Comparison of ENCODE assay signal across 10 mouse cellular contexts in genomic region chr1:88478205-88478604, GRCm38 (mm10). TPM values are rescaled to one million over a fixed set of nuclear protein-coding genes. Genes with fewer than 3 reads are reported as not detected.
DNase-seq lines count a peak whose midpoint lies in the region; ATAC-seq lines count a peak whose summit lies in the region.
"Had no signal": no experiment of that assay in that cellular context is flagged by ENCODE, and none has a peak within 500 bp of the region (broad histone marks: within the 10 kb centered on the region; RNA-seq: fewer than 3 reads in every experiment).

No protein-coding gene starts in this region.

- H3K9me3 ChIP-seq in kidney, embryonic 16.5 days (ENCODE audit: low read length) = no peaks in the 10 kb centered on the region
- H3K9me3 ChIP-seq in hindbrain, embryonic 16.5 days (ENCODE audit: control insufficient read depth, low read length) = no peaks in the 10 kb centered on the region
- H3K9me3 ChIP-seq: liver, embryonic 13.5 days had no signal

- no peak overlapping the region for H3K9ac ChIP-seq in kidney, embryonic 16.5 days (replicated peaks; ENCODE audit: low read length)
- H3K9ac ChIP-seq in hindbrain, embryonic 16.5 days (ENCODE audit: low read depth, low read length) = no peak overlapping the region
- H3K9ac ChIP-seq: liver, embryonic 13.5 days had no signal

- peak overlapping the region; percentile 27; the same call in 1 of the 2 replicates for H3K27ac ChIP-seq in kidney, embryonic 16.5 days (ENCODE audit: low read length)
- H3K27ac ChIP-seq in hindbrain, embryonic 16.5 days (ENCODE audit: low read depth, low read length) = no peak overlapping the region
- H3K27ac ChIP-seq: liver, embryonic 13.5 days had no signal

- H3K36me3 ChIP-seq in kidney, embryonic 16.5 days (ENCODE audit: insufficient read depth, low read length) = no peaks in the 10 kb centered on the region
- no peaks in the 10 kb centered on the region for H3K36me3 ChIP-seq in hindbrain, embryonic 16.5 days (ENCODE audit: control insufficient read depth, insufficient read depth, low read length)
- H3K36me3 ChIP-seq: liver, embryonic 13.5 days had no signal

- peaks cover 50% of the 10 kb centered on the region for H3K4me1 ChIP-seq in kidney, embryonic 16.5 days (ENCODE audit: insufficient read depth, low read length)
- H3K4me1 ChIP-seq in hindbrain, embryonic 16.5 days (ENCODE audit: control insufficient read depth, insufficient read depth, low read depth, low read length) = peaks cover 13% of the 10 kb centered on the region

- H3K4me2 ChIP-seq in kidney, embryonic 16.5 days (replicated peaks; ENCODE audit: low read depth, low read length) = no peak overlapping the region
- no peak overlapping the region for H3K4me2 ChIP-seq in hindbrain, embryonic 16.5 days (ENCODE audit: low read length)
- H3K4me2 ChIP-seq: liver, embryonic 13.5 days had no signal

- DNase-seq in kidney, postnatal 25 days = no peak
- DNase-seq in right cerebral cortex, postnatal 10 days (ENCODE audit: low spot score in 2 of 2) = peak; percentile 66 to 79
- no peak for DNase-seq in right cerebral cortex, postnatal 14 days
- peak; percentile 16 for DNase-seq in right cerebral cortex, postnatal 4 days
- no peak for DNase-seq in cerebellum, adult 11 months
- no peak for DNase-seq in c-Kit-positive CD71-positive TER-119-positive erythroid progenitor cells, embryonic 14.5 days (ENCODE audit: low spot score)
- DNase-seq: liver, embryonic 13.5 days had no signal

- ATAC-seq in kidney, embryonic 16.5 days (ENCODE audit: low FRiP score, low TSS enrichment) = no peak
- ATAC-seq in hindbrain, embryonic 16.5 days = peak; percentile 58; the same call in 1 of the 2 replicates

- WGBS in kidney, embryonic 16.5 days = 19% methylated on average over 2 of the region's 2 CpGs
- 18% methylated on average over 2 of the region's 2 CpGs for WGBS in hindbrain, embryonic 16.5 days

- H3K27me3 ChIP-seq in kidney, embryonic 16.5 days (ENCODE audit: insufficient read depth, low read length) = no peaks in the 10 kb centered on the region
- 0 out of 2 replicates have a peak, but pooled peaks cover 2% of the 10 kb centered on the region for H3K27me3 ChIP-seq in hindbrain, embryonic 16.5 days (replicated peaks; ENCODE audit: control insufficient read depth, insufficient read depth, low read length)

- no peak overlapping the region for H3K4me3 ChIP-seq in kidney, embryonic 16.5 days (ENCODE audit: low read length)
- H3K4me3 ChIP-seq in hindbrain, embryonic 16.5 days (ENCODE audit: low read length) = no peak overlapping the region
- H3K4me3 ChIP-seq: liver, embryonic 13.5 days had no signal

RNA-seq across cellular contexts. Expression of gene Glrp1, which starts 31.7 kb away (rescaled TPM):
- not detected in 2 replicates for polyA plus RNA-seq in kidney, embryonic 16.5 days (2015; fragmentation: Nextera tagmentation; extraction: Ambion mirVana)
- not detected in 2 replicates for polyA plus RNA-seq in hindbrain, embryonic 16.5 days (2015; fragmentation: Nextera tagmentation; extraction: Ambion mirVana)
- polyA plus RNA-seq: small intestine, adult 2 months had no signal

Comparison
In these comparisons a context has a peak if more than half of its experiments do, and no peak if none do; other contexts are left out.
1. DNase-seq: peak in right cerebral cortex, postnatal 10 days (2 of 2) and right cerebral cortex, postnatal 4 days (single experiment); none in kidney, postnatal 25 days (0 of 2), right cerebral cortex, postnatal 14 days (single experiment), cerebellum, adult 11 months (single experiment) and c-Kit-positive CD71-positive TER-119-positive erythroid progenitor cells, embryonic 14.5 days (single experiment).